Mouse (Mus musculus): ENCODE results near the gene Akap12.

DNA sequence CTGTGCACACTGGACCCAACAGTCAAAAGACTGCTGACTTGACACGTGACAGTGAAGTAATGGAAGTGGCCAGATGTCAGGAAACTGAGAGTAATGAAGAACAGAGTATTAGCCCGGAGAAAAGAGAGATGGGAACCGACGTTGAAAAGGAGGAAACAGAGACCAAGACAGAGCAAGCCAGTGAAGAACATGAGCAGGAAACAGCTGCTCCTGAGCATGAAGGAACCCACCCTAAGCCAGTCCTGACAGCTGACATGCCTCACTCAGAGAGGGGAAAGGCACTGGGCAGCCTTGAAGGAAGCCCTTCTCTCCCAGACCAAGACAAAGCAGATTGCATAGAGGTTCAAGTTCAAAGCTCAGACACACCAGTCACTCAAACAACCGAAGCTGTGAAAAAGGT, 90.5 kb downstream of the Akap12 start:
- TF ChIP-seq CTCF (IDR thresholded peaks at IDR 0.05; ENCODE audit: low read depth, low read length) = no peak
- no peak for TF ChIP-seq EP300 (IDR thresholded peaks at IDR 0.05; ENCODE audit: insufficient read depth, low read depth, low read length)
- no peak for TF ChIP-seq POLR2A (IDR thresholded peaks at IDR 0.05; ENCODE audit: insufficient read depth, low read length)
